Mouse (Mus musculus) testis, adult 2 months (tissue): ENCODE data around the gene Itln1.

ENCODE experiments used
- CTCF ChIP-seq: fragments of 200-500 bp; IDR thresholded peaks from 2 replicates; pipeline ENCODE4 v1.5.1; 2012; ENCODE audit warnings: low read depth, mild to moderate bottlenecking, inconsistent platforms, low read length, moderate library complexity; ENCODE audit not compliant: control insufficient read depth, insufficient read depth, insufficient replicate concordance
- POLR2A ChIP-seq: fragments of 200-500 bp; IDR thresholded peaks from 2 replicates; pipeline ENCODE4 v1.6.1; 2012; ENCODE audit warnings: low read depth, mild to moderate bottlenecking, inconsistent platforms, low read length, moderate library complexity; ENCODE audit not compliant: control insufficient read depth

DNA sequence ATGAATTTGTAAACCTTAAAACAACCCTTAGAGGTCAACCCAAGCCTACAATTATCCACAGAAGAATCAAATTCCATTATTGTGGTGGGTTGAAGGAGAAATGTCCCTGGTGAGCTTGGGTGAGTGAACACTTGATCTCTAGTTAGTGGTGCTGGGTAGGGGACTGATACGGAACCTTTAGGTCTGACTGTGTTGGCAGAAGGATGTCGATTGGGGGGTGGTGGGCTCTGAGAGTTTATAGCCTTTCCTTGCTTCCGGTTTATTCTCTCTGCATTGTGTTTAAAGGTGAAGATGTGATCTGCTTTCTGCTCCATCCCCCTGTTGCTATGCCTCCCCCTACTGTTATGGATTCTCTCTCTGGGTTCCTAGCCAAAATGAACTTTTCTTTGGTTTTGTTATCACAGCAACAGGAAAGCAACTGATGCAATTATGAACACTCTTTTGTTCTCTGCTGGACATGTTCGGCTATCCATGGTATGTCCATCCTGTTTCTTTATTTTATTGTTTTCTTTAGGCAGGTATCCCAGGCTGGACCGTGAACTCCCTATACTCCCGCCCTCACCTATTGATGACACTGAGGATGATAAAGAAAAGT lies 34.0 kb downstream of the Itln1 start:
- TF ChIP-seq CTCF = no peak
- TF ChIP-seq POLR2A = no peak
